Mouse (Mus musculus): Measurements from ENCODE around the gene Sat1.
"Not testable (repeated sequence)": the region's sequence is repeated elsewhere in the genome, so short reads cannot be mapped to it uniquely, and the experiment has no call there.

The Sat1 gene

DNA sequence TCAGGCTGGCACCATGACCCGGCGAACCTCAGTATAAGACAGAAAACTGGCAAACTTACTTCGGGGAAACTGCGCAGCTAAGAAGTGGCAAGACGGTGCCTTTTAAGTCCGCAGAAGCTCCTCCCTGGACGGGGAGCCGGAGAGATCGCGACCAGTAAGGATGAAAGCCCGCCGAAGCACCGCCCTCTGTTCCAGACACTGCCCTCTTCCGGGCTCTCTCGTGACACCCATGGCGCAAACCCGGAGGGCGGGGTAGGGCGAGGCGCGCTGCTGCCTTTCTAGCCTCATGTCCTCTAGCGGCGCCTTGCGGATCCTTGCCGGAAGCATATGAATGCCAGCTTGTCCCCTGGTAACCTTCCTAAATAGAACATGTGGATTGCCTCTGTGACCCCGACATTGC, at the start of gene Sat1:
TSS of gene Sat1 (minus strand) at position 179 of the 400 bp plus-strand sequence.
- in situ Hi-C loops (cut with MseI, MboI) = no loop called here

DNA sequence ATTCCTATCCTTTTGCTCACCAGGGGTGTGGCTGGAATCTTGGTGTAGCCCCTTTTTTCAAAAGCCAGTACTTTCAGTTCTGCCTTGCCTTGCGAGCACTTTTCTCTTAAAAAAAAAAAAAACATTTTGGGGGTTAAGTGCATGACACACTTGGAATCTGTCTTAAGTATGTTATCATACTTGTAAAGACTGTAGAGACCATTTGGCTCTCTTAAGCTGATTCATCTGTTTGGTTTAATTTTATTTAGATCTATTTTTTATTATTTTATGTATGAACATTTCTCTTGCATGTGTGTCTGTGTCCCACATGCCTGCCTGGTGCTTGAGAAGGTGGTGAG, 46.6 kb upstream of the Sat1 start:
- in situ Hi-C loops (cut with MseI, MboI) = no loop called here

DNA sequence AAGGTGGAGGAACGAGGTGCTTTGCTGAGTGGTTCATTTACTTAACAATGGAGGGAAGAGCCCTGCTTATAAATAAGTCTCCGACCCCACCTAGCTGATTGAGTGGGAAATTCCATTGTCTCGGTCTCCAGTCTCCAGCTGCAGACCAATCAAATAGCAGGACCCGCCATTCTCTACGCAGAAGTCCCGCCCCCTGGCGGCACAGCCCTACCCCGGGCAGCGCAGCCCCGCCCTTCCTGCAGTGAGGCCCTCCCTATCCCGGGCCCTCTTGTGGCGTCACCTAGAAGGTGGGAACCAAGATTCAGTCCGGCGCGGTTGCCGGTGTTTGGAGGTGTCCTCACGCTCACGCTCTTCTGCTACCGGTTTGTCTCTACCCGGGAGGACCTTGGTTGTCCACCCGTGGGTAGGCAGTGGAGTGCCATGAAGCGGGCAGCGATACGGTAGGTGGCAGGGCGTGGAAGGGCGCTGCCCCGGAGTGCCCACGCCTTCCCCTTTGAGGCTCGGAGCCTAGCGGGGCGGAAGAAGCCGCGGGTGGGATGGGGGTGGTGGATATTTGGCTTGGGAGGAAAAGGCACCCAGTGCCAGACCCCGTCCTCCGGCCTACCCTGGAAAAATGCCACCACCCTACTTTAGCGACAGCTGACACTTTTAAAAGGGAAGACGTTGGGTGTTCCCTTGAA, 46.1 kb upstream of the Sat1 start, which contains the start of gene Acot9:
TSS of gene Acot9 (plus strand) at position 209 of the 680 bp plus-strand sequence.
- in situ Hi-C loops (cut with MseI, MboI) = no loop called here

DNA sequence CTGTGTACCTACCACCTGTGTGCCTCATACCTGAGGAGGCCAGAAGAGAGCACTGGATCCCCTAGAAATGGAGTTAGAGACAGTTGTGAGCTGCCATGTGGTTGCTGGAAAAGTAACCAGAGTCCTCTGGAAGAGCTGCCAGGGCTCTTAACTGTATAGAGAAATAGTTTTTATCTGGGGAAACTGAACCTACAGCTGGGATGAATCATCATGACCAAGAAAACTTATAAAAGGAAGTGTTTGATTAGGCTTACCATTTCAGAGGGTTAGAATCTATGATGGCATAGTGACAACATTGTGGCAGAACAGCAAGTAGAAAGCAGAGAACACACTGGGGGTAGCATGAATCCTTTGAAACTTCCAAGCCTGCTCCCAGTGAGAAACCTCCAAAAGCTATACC, 40.6 kb upstream of the Sat1 start:
- in situ Hi-C loops (cut with MseI, MboI) = no loop called here

DNA sequence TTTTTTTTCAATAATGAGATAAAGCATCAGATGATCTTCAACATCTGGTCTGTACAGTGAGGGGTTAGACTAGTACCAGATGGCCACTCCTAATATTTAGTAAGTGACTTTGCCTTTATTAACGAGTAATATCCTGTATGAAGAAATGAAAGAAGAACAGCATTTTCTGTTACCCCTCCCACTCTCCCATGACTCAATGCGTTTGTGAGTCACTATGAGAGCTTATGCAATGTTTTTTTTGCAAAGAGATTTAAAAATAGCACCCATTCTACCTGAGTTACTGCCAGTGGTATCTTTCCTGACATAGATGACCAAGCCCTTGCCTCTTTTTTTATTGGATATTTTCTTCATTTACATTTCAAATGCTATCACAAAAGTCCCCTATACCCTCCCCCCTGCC, 2.0 kb upstream of the Sat1 start:
- in situ Hi-C loops (cut with MseI, MboI) = no loop called here

DNA sequence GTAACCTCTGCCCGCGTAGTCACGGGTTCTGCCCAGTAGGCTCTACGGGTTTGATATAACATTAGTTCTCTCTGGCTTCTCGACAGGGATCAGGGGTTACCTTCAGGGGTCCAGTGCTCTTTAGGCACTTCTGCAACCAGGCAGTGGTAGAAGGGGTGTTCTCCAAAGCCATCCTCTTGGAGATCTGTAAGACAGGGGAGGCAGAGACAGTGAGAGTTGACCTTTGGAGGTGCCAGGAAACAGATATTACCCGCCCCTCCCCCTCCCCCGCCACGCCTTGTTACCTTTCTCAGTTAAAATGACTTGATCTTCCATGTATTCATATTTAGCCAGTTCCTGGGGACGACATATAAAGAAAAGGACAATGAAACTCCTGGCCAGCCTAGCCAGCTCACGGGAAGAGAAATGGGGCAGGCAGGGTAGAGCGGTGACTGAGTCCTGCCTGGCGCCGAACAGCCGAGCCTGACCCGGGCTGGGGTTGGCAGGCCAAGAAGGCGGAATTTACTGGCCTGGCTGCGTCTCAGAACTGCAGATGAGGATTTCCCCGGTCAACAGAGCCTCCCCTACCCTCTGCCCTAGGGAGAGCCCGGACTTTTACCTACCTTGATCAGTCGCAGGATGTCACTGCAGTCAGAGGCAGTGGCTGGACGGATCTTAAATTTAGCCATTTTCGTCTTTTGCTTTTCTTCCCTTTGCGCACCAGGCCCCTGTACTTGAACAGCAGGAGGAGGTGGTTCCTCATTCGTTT, 574 bp downstream of the Sat1 start:
- in situ Hi-C loops (cut with MseI, MboI) = no loop called here

DNA sequence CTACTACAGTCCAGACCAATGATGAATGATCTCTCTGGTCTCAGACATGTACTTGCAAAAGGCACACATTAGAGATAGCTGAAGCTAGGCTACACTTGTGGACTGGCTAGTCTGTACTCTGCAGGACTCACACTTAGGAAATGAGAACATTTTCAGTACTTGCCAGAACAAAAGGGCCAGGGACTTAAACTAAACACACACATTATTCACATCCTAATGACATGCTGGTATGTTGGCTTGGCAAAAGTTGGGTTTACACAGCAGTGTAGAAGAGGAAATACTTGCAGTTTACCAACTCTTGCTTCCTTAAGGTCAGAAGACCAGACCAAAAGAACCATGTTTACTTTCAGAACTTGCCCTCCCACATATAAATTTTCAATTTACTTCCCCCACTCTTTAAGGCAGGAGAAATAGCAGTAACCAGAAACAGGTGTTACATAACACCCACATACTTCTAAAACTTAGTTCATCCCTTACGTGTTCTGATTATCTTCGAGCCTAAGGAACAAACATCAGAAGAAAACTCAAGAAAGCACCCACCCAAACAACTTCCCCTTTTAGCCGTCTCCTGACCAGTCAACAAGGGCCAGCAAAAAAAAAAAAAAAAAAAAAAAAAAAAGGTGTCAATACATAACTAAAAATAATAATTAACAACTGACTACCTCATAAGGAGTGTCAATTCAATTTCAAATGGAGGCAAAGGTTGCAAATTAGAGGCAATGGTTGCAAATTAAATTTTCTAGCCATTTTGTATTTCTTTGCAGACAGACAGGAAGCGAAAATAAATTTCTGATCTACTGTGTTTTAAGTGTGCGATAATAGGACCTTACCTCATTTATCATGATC, 1.7 kb downstream of the Sat1 start:
- in situ Hi-C loops (cut with MseI, MboI) = no loop called here

DNA sequence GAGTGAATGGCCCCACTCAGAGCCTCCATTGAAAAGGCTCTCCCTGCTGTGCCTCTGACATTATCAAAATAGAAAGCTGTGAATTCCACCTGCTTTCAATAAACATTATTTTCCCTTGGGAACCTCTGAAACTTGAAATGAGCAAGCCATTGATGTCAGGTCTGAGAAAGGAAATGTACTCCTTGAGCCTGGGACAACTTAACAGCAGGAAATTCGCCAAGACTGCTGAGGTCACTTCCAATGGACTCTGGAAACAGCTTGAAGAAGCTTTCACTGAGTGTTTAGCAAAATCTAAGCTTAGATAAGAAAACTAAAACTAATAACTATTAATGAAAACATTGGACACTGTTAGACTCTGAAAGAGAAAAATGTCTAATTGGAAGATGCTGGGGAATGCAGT, 7.6 kb downstream of the Sat1 start:
- in situ Hi-C loops (cut with MseI, MboI) = no loop called here

DNA sequence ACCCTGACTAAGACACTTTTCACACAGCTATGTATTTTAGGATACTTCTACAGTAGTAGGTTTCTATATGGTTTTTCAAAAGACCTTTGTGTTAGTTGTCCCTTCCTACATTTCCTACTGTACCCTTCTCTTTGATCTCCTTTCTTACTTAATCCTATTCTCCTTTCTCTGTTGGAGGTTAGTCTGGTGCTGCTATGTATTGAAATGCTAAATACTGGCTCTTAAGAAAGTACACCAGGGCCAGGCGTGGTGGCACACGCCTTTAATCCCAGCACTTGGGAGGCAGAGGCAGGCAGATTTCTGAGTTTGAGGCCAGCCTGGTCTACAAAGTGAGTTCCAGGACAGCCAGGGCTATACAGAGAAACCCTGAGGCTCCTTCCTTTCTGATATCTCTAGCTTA, 10.8 kb downstream of the Sat1 start:
- in situ Hi-C loops (cut with MseI, MboI) = not testable (repeated sequence)

DNA sequence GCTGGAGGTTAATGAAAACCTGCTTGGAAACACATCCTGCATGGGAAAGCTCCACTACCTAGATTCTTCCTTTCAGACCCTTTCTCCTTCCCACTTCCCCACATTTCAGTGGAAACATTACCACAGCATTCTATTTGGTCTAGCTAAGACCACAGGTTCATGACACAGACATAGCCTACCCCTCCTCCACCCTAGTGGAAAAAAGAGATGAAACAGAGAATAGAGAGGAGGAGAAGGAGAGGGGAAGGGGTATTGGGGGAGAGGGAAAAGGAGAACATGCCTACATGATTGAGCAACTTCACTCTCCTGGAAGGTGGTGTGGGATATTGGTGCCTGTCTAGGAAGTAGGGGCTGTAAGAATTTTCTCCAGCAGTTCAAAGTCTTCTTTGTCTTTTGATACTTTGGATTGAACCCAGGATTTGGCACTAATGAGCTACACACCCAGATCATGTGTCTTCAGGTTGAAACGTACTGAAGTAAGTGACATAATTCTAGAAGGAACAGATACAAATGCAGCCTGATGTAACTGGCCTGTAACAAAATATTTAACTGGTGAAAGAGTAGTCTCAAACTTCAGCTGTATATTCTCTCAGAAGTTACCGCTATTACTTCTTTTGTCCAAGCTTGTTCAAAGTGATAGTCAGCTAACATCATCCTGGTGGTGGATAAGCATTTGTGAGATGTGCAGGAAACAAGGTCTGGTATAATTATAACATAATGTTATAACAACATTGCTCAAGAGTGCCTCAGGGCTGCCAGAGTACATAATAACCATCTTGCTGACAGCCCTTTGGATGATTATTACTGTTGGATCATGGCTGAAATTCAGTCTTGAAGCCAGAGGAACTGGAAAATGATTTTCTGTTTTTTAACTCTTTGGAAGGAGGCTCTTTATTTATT, 13.6 kb downstream of the Sat1 start:
- in situ Hi-C loops (cut with MseI, MboI) = no loop called here

DNA sequence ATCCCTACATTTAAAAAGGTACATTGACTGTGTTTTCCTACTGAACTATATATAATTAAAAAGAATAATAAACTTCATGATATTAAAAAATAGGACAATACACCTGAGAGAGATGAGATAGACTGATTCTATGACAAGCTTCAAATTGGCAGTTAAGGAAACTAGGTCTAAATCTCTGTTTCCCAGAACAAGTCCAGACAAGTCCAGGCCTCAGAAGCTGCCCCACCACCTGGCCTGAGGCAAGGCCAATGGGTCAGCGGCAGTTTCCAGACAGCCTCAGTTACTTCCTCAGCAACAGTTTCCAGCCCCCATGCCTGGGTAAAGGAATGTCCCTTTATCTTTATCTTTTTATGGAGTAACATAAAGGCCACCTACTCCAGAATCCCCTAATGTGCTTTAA, 14.4 kb downstream of the Sat1 start:
- in situ Hi-C loops (cut with MseI, MboI) = no loop called here

DNA sequence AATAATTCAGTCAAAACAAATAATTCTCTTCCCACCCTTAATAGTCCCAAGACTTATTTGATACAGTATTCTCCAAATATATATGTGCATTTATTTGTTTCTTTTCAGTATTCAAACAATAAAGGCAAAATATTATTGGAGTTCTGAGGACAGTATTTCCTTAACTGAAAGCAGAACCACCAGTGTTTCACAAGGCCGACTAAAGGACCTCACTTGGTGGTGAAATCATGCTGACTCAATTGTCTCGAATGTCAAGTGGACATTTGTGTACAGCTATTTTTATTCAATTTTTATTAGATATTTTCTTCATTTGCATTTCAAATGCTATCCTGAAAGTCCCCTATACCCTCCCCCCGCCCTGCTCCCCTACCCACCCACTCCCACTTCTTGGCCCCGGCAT, 21.3 kb downstream of the Sat1 start:
- in situ Hi-C loops (cut with MseI, MboI) = no loop called here

DNA sequence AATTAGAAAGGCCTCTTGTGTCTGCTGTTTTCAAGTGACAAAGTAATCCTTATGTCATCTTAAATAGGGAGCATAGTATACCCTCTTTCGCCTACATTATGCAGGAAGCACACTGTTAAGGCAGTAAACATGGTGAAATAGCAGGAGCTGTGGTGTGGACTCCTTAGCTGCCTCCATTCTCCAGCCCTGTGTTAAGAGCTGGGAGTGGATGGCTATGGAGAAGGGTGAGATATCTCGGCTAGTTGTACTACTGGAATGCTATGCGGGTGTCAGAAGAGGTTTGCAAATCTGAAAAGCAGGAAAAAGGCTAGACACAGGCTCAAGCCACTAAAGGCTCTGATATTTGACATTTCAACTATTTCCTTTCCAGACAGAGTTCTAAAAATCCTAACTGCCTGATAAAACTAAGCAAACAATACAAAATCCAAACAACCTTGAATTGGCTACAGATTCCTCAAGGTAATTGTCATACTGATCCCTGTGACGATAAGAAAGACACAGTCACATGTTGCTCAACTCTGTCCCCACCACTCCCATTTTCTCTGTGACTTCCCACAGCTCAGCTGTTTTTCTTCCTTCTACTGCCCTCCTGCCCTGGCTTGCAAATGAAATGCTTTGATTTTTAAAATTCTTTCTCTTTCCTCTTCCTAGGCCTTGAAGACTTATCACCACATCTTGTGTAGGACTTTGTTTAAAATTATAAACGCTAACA, 22.4 kb downstream of the Sat1 start:
- in situ Hi-C loops (cut with MseI, MboI) = no loop called here

DNA sequence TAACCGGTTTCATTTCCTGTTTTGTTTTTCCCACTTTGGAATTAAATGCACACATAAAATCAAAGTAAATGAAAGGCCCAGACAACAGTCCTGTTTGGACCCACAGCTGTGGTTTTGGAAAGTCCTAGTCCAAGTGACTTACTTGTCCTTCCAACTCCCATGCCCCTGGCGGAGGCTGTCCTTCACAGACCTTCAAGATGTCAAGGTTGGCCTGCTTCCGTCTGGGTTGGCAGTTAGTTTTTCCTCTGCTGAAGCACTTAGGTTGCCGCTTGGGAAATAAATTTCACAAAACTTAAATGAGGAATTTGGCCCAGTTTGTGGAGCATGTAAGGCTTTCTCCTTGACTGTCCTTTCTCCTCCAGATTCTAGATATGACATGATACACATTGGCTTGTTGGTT, 24.3 kb downstream of the Sat1 start:
- in situ Hi-C loops (cut with MseI, MboI) = no loop called here

DNA sequence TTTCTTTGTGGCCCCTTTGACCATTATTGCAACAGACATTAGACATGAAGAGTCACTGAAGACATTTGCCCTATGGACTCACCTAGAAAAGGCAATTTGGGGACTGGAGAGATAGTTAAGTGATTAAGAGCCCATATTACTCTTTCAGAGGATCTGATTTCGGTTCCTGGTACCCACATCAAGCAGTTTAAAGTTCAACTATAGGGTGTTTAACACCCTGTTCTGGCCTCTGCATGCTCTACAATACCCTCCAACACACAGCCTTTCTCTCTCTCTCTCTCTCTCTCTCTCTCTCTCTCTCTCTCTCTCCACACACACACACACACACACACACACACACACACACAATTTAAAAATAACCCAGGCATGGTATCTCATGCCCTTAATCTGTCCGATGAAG, 38.6 kb downstream of the Sat1 start:
- in situ Hi-C loops (cut with MseI, MboI) = no loop called here

DNA sequence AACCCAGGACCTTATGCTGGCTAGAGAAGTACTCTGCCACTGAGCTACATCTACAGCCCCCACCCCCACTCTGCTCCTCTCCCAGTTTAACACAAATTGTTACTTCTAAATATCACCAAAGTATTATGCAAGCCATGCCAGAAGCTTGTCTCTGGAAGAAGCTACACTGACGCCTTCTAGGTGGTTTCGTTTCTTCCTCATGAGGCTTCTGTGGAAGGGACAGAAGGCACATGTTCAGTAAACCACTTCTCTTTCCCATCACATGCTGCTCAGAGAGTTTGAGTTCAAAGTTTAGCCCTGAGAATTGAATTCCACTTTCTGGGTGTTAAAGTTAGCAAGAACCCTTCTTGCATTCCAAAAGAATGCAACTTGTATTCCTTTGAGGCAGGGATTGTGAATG, 39.0 kb downstream of the Sat1 start:
- in situ Hi-C loops (cut with MseI, MboI) = no loop called here

DNA sequence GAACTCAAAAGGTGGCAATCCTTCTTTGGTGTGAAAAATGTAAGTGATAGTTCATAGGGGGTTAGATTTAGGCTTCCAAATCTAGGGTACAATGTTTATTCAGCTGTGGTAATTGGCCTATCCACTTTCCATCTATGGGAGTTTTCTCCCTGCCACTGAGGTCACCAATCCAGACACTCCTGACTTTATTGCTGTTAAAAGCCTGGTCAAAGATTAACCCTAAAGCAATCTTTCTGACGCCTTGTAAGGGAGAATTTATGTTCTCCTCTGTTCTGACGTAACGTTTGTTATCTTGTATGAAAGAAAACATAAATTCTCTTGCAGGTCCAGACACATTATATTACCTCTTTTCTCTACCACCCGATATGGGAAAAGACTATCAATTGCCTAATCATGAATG, 40.7 kb downstream of the Sat1 start:
- in situ Hi-C loops (cut with MseI, MboI) = no loop called here

DNA sequence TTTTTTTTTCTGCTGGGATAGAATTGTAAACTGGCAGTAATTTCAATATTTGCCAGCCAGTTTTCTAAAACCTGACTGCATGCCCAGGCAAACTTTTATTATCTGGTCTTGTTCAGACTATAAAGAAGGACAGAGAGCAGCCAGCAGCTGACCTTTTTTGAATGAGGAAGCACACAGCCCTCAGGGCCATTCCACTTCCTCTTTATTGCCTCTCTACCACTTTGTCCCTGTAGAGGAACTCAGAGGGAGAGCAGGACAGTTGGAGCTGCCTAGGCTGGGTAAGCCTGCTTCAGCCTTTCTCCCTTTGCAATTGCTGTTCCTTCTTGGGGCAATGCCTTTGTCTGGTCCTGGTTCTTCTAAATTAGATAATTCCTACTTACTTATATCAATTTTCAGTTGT, 43.9 kb downstream of the Sat1 start:
- in situ Hi-C loops (cut with MseI, MboI) = no loop called here

DNA sequence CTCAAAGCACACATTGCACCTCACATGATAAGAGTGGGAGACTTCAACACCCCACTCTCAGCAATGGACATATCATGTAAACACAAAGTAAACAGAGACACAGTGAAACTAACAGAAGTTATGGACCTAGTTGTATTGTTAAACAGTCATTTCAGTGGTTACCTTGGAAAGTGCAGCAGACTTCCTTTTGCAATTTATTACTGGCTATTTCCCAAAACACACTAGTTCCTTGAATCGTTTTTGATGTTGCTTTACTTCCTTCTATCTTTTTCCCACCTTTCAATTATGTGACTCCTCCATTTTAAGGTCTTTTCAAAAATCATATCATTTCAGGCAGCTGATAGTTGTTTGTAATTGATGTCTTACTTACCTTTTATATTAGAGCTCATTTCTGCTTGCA, 44.5 kb downstream of the Sat1 start:
- in situ Hi-C loops (cut with MseI, MboI) = no loop called here

DNA sequence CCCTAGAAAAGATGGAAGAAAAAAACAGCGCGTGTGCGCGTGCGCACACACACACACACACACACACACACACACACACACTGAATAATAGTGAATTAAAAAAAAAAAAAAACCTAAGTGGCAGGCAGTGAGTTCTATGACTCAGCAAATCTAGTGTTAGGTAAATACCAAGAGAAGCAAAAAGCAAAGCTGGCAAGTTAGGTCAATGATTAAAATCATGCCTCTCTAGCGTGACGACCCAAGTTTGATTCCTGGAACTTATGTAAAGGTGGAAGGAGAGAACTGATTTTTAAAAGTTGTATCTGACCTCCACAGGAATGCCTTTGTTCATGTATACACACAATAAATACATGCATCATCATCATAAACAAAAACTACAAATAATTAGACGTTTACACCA, 46.4 kb downstream of the Sat1 start:
- in situ Hi-C loops (cut with MseI, MboI) = no loop called here

DNA sequence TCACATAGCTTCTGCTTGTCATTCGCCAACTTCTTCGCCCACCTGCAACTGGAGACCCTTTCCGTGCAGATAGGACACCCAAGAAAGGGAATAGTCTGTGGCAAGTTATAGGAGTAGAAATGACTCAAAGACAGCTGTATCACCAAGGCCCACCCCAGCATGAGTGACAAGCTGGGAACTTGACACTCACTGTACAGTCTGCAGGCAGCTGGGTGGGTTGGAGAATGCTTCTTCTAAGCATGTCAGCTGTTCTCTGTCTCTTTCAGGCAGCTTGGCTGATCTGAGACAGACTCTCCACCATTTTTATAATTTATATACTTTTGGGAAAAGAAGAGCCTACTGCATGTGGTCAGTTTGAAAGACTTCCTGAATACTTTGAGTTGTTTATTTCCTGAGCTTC, 48.6 kb downstream of the Sat1 start:
- in situ Hi-C loops (cut with MseI, MboI) = no loop called here

All from mouse trophoblast stem cell (cell line).